In the genomic region with DNA sequence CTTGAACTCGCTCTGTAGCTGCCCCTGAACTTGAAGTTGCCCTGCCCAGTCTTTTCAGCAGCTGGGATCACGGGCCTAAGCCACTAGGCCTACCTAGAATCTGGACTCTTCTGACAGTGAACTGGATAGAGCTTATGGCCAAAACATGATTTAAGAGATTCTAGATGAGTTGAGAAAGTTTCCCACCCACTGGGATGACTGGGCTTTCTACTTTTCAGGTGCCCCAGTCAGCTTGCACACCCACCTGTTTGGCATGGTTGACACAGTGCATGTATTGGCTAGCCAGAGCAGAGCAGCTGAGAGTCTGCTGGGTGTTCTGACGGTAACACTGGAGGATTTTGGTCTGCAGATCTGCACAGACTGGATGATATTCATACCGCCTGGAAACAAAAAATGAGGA, we compare ENCODE assay signal across 16 mouse cellular contexts.
"Had no signal": no experiment of that assay in that cellular context is flagged by ENCODE, and none has a peak within 500 bp of the region (broad histone marks: within the 10 kb centered on the region; RNA-seq: fewer than 3 reads in every experiment).

No protein-coding gene starts in this region.

- H3K4me1 ChIP-seq: neural tube, embryonic 15.5 days; stomach, embryonic 15.5 days had no signal

- H3K27me3 ChIP-seq: neural tube, embryonic 13.5 days; neural tube, embryonic 15.5 days; stomach, embryonic 15.5 days had no signal

- H3K4me3 ChIP-seq: neural tube, embryonic 13.5 days; neural tube, embryonic 15.5 days; stomach, embryonic 15.5 days had no signal

- DNase-seq: retina, postnatal 1 day; right cerebral cortex, adult 18-20 months; right cerebral cortex, postnatal 14 days; right cerebral cortex, postnatal 25 days; right cerebral cortex, postnatal 4 days; spleen, adult 18-20 months; thymus, adult 18-20 months; thymus, adult 2 months; thymus, postnatal 14 days; thymus, postnatal 25 days; thymus, postnatal 36 days; thymus, postnatal 4 days had no signal

- H3K27ac ChIP-seq: neural tube, embryonic 13.5 days; neural tube, embryonic 15.5 days; stomach, embryonic 15.5 days; stomach, postnatal 0 days had no signal

- H3K36me3 ChIP-seq: neural tube, embryonic 15.5 days had no signal

- H3K9me3 ChIP-seq: neural tube, embryonic 13.5 days; neural tube, embryonic 15.5 days; stomach, embryonic 15.5 days had no signal
